Mouse (Mus musculus) MN1 (cell line): ENCODE measurements around the gene Plcd3.
A peak's percentile ranks its signal among the peaks of the same experiment; 100 is the strongest.

ENCODE experiments used
- DNase-seq: peaks from one replicate; pipeline ENCODE4 v3.0.0-alpha.2; 2016; ENCODE audit warnings: low spot score

The Plcd3 gene

GRCm38 (mm10) chr11:103101481-103101865, at the start of gene Plcd3, which contains the start of gene Acbd4:
TSS of gene Plcd3 (minus strand) at chr11:103101658.
TSS of gene Acbd4 (plus strand) at chr11:103101682.
- peak; percentile 86 for DNase-seq

GRCm38 (mm10) chr11:103149771-103150170, 48.3 kb upstream of the Plcd3 start:
- DNase-seq: no peak

- DNase-seq: no peak
Measured at GRCm38 (mm10) chr11:103147766-103148165, 46.3 kb upstream of the Plcd3 start.

GRCm38 (mm10) chr11:103146386-103146785, 44.9 kb upstream of the Plcd3 start:
- no peak for DNase-seq

GRCm38 (mm10) chr11:103144309-103145285, 43.1 kb upstream of the Plcd3 start:
- peak; percentile 30 for DNase-seq

GRCm38 (mm10) chr11:103142441-103143182, 41.2 kb upstream of the Plcd3 start:
- peak; percentile 85 for DNase-seq

- DNase-seq: peak; percentile 66
Measured at GRCm38 (mm10) chr11:103141944-103142255, 40.4 kb upstream of the Plcd3 start.

GRCm38 (mm10) chr11:103141101-103141943, 39.9 kb upstream of the Plcd3 start:
- peak; percentile 47 for DNase-seq

GRCm38 (mm10) chr11:103140763-103141100, 39.3 kb upstream of the Plcd3 start:
- no peak for DNase-seq

- DNase-seq: no peak
Measured at GRCm38 (mm10) chr11:103139951-103140762, 38.7 kb upstream of the Plcd3 start.

GRCm38 (mm10) chr11:103136039-103136577, 34.6 kb upstream of the Plcd3 start:
- DNase-seq: no peak

- DNase-seq: peak; percentile 39
Measured at GRCm38 (mm10) chr11:103134221-103134620, 32.8 kb upstream of the Plcd3 start.

- peak; percentile 24 for DNase-seq
Measured at GRCm38 (mm10) chr11:103133456-103134185, 32.2 kb upstream of the Plcd3 start.

GRCm38 (mm10) chr11:103132576-103133455, 31.4 kb upstream of the Plcd3 start:
- DNase-seq: peak; percentile 100

- DNase-seq: peak; percentile 62
Measured at GRCm38 (mm10) chr11:103131701-103132575, 30.5 kb upstream of the Plcd3 start, which contains the start of gene Hexim2. TSS of gene Hexim2 (plus strand) at chr11:103132429.

GRCm38 (mm10) chr11:103120315-103120714, 18.9 kb upstream of the Plcd3 start:
- peak; percentile 28 for DNase-seq

GRCm38 (mm10) chr11:103119609-103120008, 18.2 kb upstream of the Plcd3 start:
- peak; percentile 37 for DNase-seq

- no peak for DNase-seq
Measured at GRCm38 (mm10) chr11:103118866-103119265, 17.4 kb upstream of the Plcd3 start.
